Mouse (Mus musculus) heart, embryonic 16.5 days (tissue): ENCODE measurements around the gene Mvp. TPM values are rescaled to one million over a fixed set of nuclear protein-coding genes. Genes with fewer than 3 reads are reported as not detected.

Source experiments
- ATAC-seq: fragments of 200-750 bp; cut with Nextera tagmentation; replicated peaks from 2 replicates; pipeline ENCODE4 v1.8.0; 2017; ENCODE audit warnings: moderate number of reproducible peaks; ENCODE audit not compliant: insufficient read depth, low FRiP score; ENCODE audit errors: extremely low read depth
- H3K27ac ChIP-seq: fragments of 300-500 bp; sonication (generic); 2 replicates; pipeline ENCODE4 v1.5.1; 2014; ENCODE audit warnings: mild to moderate bottlenecking, low read length, control low read depth, moderate library complexity
- H3K27me3 ChIP-seq: fragments of 300-500 bp; sonication (generic); 2 replicates; pipeline ENCODE4 v1.6.1; 2014; ENCODE audit warnings: low read length, mixed read lengths; ENCODE audit not compliant: control insufficient read depth, insufficient read depth
- H3K36me3 ChIP-seq: fragments of 300-500 bp; sonication (generic); 2 replicates; pipeline ENCODE4 v1.6.1; 2014; ENCODE audit not compliant: control insufficient read depth, insufficient read depth
- H3K4me1 ChIP-seq: fragments of 300-500 bp; sonication (generic); 2 replicates; pipeline ENCODE4 v1.6.1; 2014; ENCODE audit warnings: low read length, mixed read lengths; ENCODE audit not compliant: control insufficient read depth, insufficient read depth
- H3K4me2 ChIP-seq: fragments of 300-500 bp; sonication (generic); 2 replicates; pipeline ENCODE4 v1.6.1; 2014; ENCODE audit warnings: low read depth, mild to moderate bottlenecking, control low read depth, low read length
- H3K4me3 ChIP-seq: fragments of 300-500 bp; sonication (generic); 2 replicates; pipeline ENCODE4 v1.5.1; 2014; ENCODE audit warnings: mild to moderate bottlenecking, control low read depth, low read length
- H3K9ac ChIP-seq: fragments of 300-500 bp; sonication (generic); 2 replicates; pipeline ENCODE4 v1.6.1; 2014; ENCODE audit warnings: low read length, control low read depth
- H3K9me3 ChIP-seq: fragments of 300-500 bp; sonication (generic); replicated peaks from 2 replicates; pipeline ENCODE4 v1.6.1; 2016; ENCODE audit warnings: low read length; ENCODE audit not compliant: control insufficient read depth
- WGBS: fragments of 180-500 bp; shearing (Covaris S2); extraction: QIAGEN DNeasy Blood & Tissue Kit; methylation state at CpG from one replicate; pipeline ENCODE4 v1.1.7; 2014; 5-methylcytosine and 5-hydroxymethylcytosine counted together
- polyA plus RNA-seq: library from polyadenylated mRNA; unstranded; fragments of >200 nt; fragmentation: Nextera tagmentation; extraction: Ambion mirVana; gene quantifications from 2 replicates; pipeline ENCODE4 v1.2.1, GENCODE M21; 2015

The Mvp gene
- polyA plus RNA-seq, 1 experiment from 2014 or later, result 20.6 TPM

DNA sequence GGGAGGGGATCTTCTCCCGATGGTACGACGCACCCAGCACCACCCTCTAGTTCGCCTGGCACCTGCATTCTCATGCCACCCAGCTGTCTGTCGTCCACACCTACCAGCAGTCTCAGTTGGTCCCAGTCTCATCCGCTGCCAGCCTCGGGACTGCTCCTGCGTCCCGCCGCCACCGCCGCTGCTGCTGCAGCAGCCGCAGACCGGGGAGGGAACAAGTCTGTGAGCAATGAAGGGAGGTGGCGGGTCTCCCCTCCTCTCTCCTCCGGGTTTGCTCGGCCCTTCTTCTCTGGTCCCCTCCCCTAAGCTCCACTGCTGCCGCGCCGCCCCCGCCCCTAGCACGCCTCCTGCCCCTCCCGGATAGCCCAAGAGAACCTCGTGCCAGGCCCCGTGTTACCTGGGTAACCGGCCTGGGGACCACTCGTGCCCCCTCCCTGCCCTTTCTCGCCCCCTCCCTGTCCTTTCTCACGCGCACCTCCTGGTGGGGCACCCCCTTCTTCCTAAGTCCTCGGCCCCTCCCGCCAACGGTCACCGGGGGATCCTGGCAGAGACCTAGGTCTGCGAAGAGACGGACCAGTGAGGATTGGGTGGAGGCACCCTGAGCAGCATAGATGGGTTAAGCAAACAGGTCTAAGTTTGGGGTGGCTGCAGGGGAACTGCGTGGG lies 6.6 kb upstream of the Mvp start, which contains the start of the genes Gm42742 and Prrt2:
Gene Gm42742 (minus strand): TSS at position 197 of the 662 bp plus-strand sequence.
Gene Prrt2 (minus strand): TSS at position 311 of the 662 bp plus-strand sequence.
- Histone ChIP-seq H3K9ac (peak within 1 kb of the TSS; percentile 79), H3K4me2 (peak within 1 kb of the TSS; percentile 93), H3K4me1 (peaks cover 51% of the 10 kb centered on the region), H3K9me3 (no peaks in the 10 kb centered on the region), H3K27me3 (no peaks in the 10 kb centered on the region), H3K27ac (peak within 1 kb of the TSS; percentile 65), H3K4me3 (peak within 1 kb of the TSS; percentile 58), H3K36me3 (peaks cover 21% of the 10 kb centered on the region)
- 2% methylated on average over 37 of the region's 37 CpGs for WGBS
- no peak for ATAC-seq

DNA sequence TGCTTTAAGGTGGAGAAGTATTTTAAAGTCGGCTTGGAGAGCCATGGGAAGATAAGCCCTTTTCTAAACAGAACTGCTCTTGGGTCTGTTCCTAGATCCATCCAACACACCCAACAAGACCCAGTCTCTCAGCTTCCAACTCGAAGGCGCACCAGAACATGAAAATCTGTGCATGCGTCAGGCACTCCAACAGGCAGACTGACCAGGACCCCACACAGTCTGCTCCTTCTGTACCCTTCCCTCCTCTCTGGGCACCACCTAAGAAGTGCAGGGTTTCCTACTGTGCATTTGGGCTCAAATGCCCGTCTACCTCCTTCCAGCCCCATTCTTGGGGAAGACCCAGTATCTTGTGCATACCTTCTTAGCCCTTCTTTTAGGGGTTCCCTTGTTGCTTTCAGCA lies 6.1 kb upstream of the Mvp start:
- no peak for ATAC-seq
- peaks cover 56% of the 10 kb centered on the region for H3K4me1 ChIP-seq

DNA sequence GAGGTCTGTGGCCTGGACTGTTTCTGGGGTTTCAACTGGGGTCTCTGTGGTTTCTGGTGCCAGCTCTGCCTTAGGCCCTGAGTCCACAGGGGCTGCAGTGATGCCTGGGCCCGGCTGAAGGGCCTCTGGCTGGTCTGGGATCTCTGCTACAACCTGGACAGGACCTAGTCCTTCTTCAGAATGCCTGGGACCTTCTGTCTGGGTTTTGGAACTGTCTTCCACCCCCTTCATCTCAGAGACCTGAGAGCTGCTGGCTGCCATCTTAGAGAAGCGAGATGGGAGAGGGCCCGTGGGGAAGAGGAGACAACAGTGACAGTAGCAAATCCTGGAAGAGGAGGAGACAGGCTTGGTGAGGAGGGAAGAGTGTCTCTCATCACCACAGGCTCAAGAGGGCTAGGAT lies 5.6 kb upstream of the Mvp start:
- Histone ChIP-seq H3K27ac (peak overlapping the region; percentile 65), H3K4me1 (peaks cover 60% of the 10 kb centered on the region), H3K4me2 (peak overlapping the region; percentile 93), H3K36me3 (peaks cover 25% of the 10 kb centered on the region), H3K27me3 (no peaks in the 10 kb centered on the region), H3K4me3 (peak overlapping the region; percentile 58), H3K9me3 (no peaks in the 10 kb centered on the region), H3K9ac (peak overlapping the region; percentile 79)
- WGBS, result 70% methylated on average over 3 of the region's 3 CpGs
- no peak for ATAC-seq

More for the DNA sequence above, 6.1 kb upstream of the Mvp start:
- Histone ChIP-seq H3K27me3 (no peaks in the 10 kb centered on the region), H3K36me3 (peaks cover 21% of the 10 kb centered on the region), H3K27ac (peak overlapping the region; percentile 65), H3K4me2 (peak overlapping the region; percentile 93), H3K4me3 (peak overlapping the region; percentile 58), H3K9me3 (no peaks in the 10 kb centered on the region), H3K9ac (peak overlapping the region; percentile 79)
- 40% methylated on average over 5 of the region's 5 CpGs for WGBS

DNA sequence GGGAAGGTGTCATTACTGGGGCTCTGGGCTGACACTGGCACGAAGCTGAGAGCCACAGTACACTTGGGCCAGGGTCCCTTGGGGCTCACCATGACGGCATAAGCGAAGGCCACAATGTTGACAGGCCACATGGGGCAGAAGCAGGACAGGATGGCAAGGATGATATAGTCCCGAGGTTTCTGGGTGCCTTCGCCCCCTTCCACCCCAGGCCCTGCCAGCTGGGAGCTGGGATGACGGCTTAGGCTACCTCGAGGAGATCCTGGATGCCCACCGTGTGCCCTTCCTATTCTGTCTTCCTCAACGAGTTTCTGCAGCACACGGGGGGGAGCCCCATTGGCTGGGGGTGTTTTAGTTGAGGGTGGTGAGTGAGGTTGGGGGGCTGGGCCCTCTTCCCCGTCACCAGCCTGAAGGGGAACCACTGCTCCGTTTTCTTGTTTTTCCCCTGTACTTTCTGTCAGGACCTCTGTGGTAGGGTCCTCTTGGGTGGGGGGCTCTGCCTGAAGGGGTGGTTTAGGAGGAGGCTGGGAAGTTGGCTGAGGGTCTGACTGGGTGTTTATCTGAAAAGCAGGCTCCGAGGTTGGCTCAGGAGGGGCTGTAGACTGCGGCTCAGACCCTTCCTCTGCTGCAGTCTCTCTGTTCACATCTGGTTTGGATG lies 5.0 kb upstream of the Mvp start:
- no peak overlapping the region for H3K4me3 ChIP-seq
- H3K27me3 ChIP-seq, result no peaks in the 10 kb centered on the region
- no peak for ATAC-seq
- no peak overlapping the region for H3K4me2 ChIP-seq
- H3K4me1 ChIP-seq, result peaks cover 62% of the 10 kb centered on the region
- no peaks in the 10 kb centered on the region for H3K9me3 ChIP-seq
- peaks cover 25% of the 10 kb centered on the region for H3K36me3 ChIP-seq
- H3K27ac ChIP-seq, result no peak overlapping the region
- peak overlapping the region; percentile 12; the same call in 1 of the 2 replicates for H3K9ac ChIP-seq
- 73% methylated on average over 14 of the region's 14 CpGs for WGBS

DNA sequence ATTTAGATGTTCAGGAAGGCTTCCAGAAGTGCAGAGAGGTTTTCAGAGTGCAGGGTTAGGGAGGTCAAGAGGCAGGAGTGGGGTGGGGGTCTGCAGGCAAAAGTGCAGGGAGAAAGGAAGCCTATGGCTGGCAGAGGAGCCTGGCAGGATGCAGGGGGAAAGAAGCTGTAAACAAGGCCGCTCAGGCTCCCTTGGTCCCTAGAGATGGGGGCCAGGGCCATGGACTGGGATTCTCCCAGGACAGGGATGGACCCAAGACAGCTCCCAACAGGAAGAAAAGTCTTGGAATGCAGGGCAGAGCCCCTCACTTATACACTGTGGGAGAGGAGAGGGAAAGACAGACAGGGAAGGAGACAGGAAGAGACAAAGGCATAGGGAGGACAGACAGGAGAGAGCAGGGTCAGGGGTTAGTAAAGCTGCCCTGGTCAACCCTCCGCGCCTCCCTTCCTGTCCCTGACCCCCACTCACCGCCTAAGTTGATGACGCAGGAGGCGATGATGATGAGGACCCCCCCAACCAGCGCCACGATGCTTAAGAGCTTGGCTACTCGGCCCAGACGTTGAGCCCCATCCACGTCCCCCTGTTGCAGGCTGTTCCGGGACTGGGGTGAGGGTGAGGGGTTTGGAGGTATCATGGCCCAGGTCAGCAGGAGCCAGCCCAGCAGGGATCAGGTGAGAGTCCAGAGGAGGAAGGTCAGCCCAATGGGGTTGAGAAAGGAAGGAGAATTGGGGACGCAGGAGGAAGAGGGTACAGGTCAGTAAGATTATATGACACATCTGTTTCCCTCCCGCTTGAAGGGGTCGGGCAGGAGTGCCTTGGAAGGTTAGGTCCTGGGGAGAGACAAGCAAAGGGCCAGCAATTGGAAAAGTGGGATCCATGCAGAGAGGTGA lies 4.2 kb upstream of the Mvp start:
- peaks cover 60% of the 10 kb centered on the region for H3K4me1 ChIP-seq
- H3K36me3 ChIP-seq, result peaks cover 21% of the 10 kb centered on the region
- H3K27ac ChIP-seq, result peak overlapping the region; percentile 99; the same call in 1 of the 2 replicates
- no peak for ATAC-seq
- WGBS, result 73% methylated on average over 15 of the region's 15 CpGs
- no peak overlapping the region for H3K4me3 ChIP-seq
- H3K9ac ChIP-seq, result peak overlapping the region; percentile 26; the same call in 1 of the 2 replicates
- no peaks in the 10 kb centered on the region for H3K27me3 ChIP-seq
- no peaks in the 10 kb centered on the region for H3K9me3 ChIP-seq
- H3K4me2 ChIP-seq, result no peak overlapping the region

DNA sequence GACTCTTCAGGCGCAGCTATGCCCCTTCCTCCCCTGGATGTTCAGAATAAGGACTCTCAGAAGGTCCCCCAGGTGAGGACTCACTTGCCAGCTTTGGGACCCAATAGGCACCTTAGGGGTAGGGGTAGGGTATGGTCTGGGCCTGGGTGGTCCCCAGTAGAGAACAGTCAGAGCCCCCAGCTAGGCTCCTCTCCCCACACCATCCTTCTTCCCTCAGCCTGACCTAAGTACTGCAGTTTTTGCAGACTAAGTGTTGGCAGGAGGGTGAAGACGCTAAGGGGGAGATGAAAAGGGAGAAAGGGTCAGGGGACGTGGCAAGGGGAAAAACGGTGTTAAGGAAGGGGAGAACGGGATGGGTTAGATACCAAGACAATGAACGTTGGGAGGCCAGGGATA lies 3.5 kb upstream of the Mvp start:
- no peak overlapping the region for H3K4me2 ChIP-seq
- H3K4me3 ChIP-seq, result no peak overlapping the region
- peak overlapping the region; percentile 46; the same call in 1 of the 2 replicates for H3K9ac ChIP-seq
- no peaks in the 10 kb centered on the region for H3K27me3 ChIP-seq
- H3K36me3 ChIP-seq, result peaks cover 20% of the 10 kb centered on the region
- peaks cover 58% of the 10 kb centered on the region for H3K4me1 ChIP-seq
- no peaks in the 10 kb centered on the region for H3K9me3 ChIP-seq
- WGBS, result 42% methylated on average over 6 of the region's 6 CpGs
- H3K27ac ChIP-seq, result peak overlapping the region; percentile 99
- no peak for ATAC-seq

DNA sequence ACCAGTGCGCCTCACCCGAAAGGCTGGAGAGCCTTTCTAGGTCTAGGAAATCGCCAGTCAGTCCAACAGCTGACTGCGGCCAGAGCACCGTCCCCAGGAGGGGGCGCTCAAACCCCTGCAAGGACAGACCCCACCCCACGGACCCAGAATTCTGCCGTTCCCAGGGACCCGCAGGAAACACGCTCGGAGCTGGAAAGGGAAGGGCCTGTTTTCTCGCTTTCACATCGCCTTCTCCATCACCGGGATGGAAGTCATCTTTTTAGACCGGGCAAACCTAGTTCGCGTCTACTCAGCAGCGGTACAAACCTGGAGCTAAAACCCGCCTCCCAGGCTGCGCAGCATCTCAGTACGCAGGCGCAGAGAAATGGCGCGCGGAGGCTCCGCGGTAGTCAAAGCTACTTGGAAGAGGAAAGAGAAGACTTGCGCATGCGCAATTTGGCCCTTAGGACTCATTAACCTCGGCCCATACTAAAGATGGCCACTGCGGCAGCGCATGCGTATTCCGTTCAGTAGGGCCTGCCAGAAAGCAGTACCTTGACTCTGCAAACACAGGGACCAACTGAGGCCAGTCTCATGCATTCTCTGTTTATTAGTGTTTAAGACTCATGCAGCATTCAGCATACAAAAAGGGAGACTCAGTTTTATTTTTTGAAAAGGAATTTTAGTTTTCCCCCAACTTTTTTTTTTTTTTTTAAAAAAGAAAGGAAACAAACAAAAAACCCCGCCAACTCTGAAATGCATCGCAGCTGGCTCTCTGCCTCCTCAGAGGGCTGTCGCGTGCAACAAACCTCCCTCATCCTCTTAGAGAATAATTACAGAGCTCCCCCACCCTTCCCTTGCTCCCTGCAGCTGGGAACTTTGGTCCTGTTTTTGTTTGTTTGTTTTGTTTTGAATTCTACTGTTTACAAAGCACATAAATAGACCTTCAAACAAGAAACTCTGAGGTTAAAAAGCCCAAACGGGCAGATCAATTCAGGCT lies 2.8 kb upstream of the Mvp start, which contains the start of gene Pagr1a:
Gene Pagr1a (minus strand): TSS at position 382 of the 979 bp plus-strand sequence.
- peak within 1 kb of the TSS; percentile 89 for H3K4me3 ChIP-seq
- H3K27me3 ChIP-seq, result no peaks in the 10 kb centered on the region
- H3K4me1 ChIP-seq, result peaks cover 54% of the 10 kb centered on the region
- H3K4me2 ChIP-seq, result peak within 1 kb of the TSS; percentile 83
- 3% methylated on average over 39 of the region's 39 CpGs for WGBS
- H3K9me3 ChIP-seq, result no peaks in the 10 kb centered on the region
- peaks cover 13% of the 10 kb centered on the region; the same call in 1 of the 2 replicates for H3K36me3 ChIP-seq
- peak within 1 kb of the TSS; percentile 96 for H3K9ac ChIP-seq
- ATAC-seq, result peak; percentile 84
- H3K27ac ChIP-seq, result peak within 1 kb of the TSS; percentile 99

DNA sequence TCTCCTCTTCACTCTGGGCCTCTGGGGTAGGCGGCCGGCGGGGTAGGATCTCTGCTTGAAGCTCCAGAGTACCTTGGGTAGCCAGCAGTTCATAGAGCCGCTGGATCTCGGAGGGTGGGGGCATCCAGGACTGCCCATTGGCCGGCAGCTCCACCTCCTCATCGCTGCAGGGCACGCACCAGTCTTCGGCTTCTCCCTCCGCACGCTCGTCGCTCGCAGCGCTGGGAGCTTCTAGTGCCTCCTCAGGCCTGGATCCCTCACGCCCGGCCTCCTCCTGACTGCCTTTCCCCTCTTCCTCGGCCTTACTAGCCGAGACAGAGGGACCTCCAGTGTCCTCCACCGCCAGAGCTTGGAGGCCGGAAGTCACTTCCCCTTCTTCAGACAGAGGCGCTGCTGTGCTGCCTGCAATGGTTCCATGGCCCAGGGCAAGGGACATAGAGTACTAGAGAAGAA lies 2.1 kb upstream of the Mvp start:
- H3K27me3 ChIP-seq, result no peaks in the 10 kb centered on the region
- WGBS, result under 1% methylated on average over 22 of the region's 22 CpGs
- H3K4me3 ChIP-seq, result peak overlapping the region; percentile 89
- H3K9ac ChIP-seq, result peak overlapping the region; percentile 96
- H3K4me2 ChIP-seq, result peak overlapping the region; percentile 83
- peak overlapping the region; percentile 99 for H3K27ac ChIP-seq
- no peaks in the 10 kb centered on the region for H3K9me3 ChIP-seq
- peaks cover 11% of the 10 kb centered on the region; the same call in 1 of the 2 replicates for H3K36me3 ChIP-seq
- peaks cover 46% of the 10 kb centered on the region for H3K4me1 ChIP-seq
- peak; percentile 49 for ATAC-seq
